Mouse (Mus musculus) bone marrow macrophage, adult 2 months (primary cell): ENCODE measurements at regions not wholly inside any gene's neighbourhood (a gene's known extent, or its start where the extent isn't known, plus 50 kb on each side); places are given as distances from the start of the nearest gene placed in this dataset.

Experiments
- CTCF ChIP-seq: IDR thresholded peaks from 2 replicates; pipeline ENCODE4 v1.5.1; 2012; ENCODE audit warnings: low read depth, mild to moderate bottlenecking, low read length, moderate library complexity
- POLR2A ChIP-seq: IDR thresholded peaks from 2 replicates; pipeline ENCODE4 v1.6.1; 2012; ENCODE audit warnings: mild to moderate bottlenecking, low read depth, low read length, borderline replicate concordance

DNA sequence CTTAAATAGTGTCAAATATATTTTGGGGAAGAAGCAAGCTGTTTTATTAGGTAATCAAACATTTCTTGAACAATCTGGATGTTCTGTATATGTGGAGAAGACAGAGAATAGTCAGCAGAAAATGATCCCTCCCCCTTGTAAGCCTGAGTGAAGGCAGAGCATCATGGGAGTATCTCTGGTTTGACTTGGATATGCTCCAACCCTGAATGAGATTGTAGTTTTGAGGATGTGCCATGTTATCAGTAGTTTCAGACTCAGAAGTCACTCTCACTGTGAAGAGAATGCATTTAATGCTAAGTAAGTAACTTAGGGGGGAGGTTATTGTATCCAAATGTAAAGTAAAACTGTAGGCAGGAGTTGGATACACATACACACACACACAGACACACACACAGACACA is 95.3 kb upstream of the Tmc1 start:
- TF ChIP-seq CTCF (no peak), POLR2A (no peak)
